Mouse (Mus musculus): ENCODE data around the gene Btbd35f25.
"Not testable (repeated sequence)": the region's sequence is repeated elsewhere in the genome, so short reads cannot be mapped to it uniquely, and the experiment has no call there.

DNA sequence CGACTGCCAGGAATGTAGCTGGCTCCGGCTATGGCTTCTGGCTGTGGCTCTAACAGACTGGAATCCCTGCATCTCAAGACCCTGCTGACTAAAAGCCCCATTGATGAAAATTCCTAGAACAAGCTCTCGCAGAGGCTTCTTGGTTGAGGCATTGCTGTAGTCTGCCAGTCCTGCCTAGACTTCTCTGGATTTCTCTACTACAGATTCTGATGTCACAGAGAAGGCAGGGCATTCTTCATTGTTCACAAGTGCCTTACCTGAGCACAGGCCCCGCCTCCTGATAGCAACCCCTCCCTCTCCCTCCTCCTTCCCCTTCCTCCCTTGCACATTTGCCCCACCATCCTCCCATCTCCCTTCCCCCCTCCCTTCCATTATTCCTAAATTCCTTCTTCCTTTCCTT is at the start of gene Btbd35f25:
- TF ChIP-seq POLR2A (IDR thresholded peaks at IDR 0.05; ENCODE audit: borderline replicate concordance, insufficient read depth, low read length); CTCF (IDR thresholded peaks at IDR 0.05; ENCODE audit: borderline replicate concordance, insufficient read depth, low read depth, low read length): not testable (repeated sequence)
